ENCODE assay signal across 8 mouse cellular contexts in the genomic region with DNA sequence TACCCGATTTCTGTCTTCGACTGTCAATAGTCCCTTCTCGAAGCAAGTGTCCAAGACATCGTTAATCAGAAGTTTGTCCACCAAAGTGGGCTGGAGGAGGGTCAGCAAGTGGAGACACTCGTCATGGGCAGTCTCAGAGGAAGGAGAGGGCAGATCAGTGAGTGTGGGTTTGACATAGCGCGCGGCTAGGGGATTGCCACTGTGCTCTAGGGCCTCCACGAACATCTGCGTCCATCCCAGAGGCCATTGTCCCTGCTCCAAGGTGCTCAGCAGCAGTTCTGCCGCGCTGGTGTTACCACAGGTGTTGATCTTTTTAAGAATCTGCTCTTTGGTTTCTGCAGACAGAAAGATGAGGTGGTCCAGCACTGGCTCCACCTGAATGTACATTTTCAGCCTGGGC. TPM values are rescaled to one million over a fixed set of nuclear protein-coding genes. Genes with fewer than 3 reads are reported as not detected.
DNase-seq lines count a peak whose midpoint lies in the region; ATAC-seq and TF ChIP-seq lines count a peak whose summit lies in the region.

No protein-coding gene starts in this region.

- intact Hi-C loops in heart, postnatal 25 days (cut with DNase I), result loop anchor here (5.0 kb wide), 1 partner anchor 807 kb away; no protein-coding TSS in a partner anchor

- peak; percentile 95 for DNase-seq in heart, adult 11 months
- DNase-seq in heart, postnatal 25 days (ENCODE audit: low spot score), result no peak
- peak; percentile 31 for DNase-seq in forebrain, embryonic 10.5 days (ENCODE audit: extremely low spot score, low spot score)
- no peak for DNase-seq in liver, embryonic 14.5 days (ENCODE audit: low read depth in 3 of 3, low spot score in 3 of 3)
- DNase-seq in cerebellum, postnatal 14 days, result no peak
- no peak for DNase-seq in MN1 (ENCODE audit: low spot score)

- no peak for TF ChIP-seq EP300 in liver, embryonic 14.5 days (IDR thresholded peaks at IDR 0.05; ENCODE audit: low read depth)

- H3K36me3 ChIP-seq in forebrain, embryonic 10.5 days (replicated peaks), result no peaks in the 10 kb centered on the region
- no peaks in the 10 kb centered on the region for H3K36me3 ChIP-seq in hindbrain, embryonic 15.5 days
- no peaks in the 10 kb centered on the region for H3K36me3 ChIP-seq in liver, embryonic 14.5 days (replicated peaks; ENCODE audit: control insufficient read depth, insufficient read depth, low read depth)
- no peaks in the 10 kb centered on the region for H3K36me3 ChIP-seq in neural tube, embryonic 12.5 days

- TF ChIP-seq CTCF in liver, embryonic 14.5 days (IDR thresholded peaks at IDR 0.05; ENCODE audit: low read depth), result no peak

- H3K4me1 ChIP-seq in forebrain, embryonic 10.5 days, result peaks cover 18% of the 10 kb centered on the region
- H3K4me1 ChIP-seq in hindbrain, embryonic 15.5 days (replicated peaks), result peaks cover 16% of the 10 kb centered on the region
- peaks cover 7 to 9% of the 10 kb centered on the region in 2 experiments for H3K4me1 ChIP-seq in liver, embryonic 14.5 days (replicated peaks; ENCODE audit: control insufficient read depth in 2 of 2, insufficient read depth in 2 of 2, low read length in 1 of 2)
- H3K4me1 ChIP-seq in neural tube, embryonic 12.5 days, result no peaks in the 10 kb centered on the region; the same call in none of the 2 replicates

- 37% methylated on average over 12 of the region's 12 CpGs for WGBS in forebrain, embryonic 10.5 days
- WGBS in hindbrain, embryonic 15.5 days, result 31% methylated on average over 12 of the region's 12 CpGs
- 21% methylated on average over 12 of the region's 12 CpGs for WGBS in liver, embryonic 14.5 days (ENCODE audit: insufficient replicate concordance)
- 38% methylated on average over 12 of the region's 12 CpGs for WGBS in neural tube, embryonic 12.5 days

- peak overlapping the region; percentile 58 for H3K4me3 ChIP-seq in forebrain, embryonic 10.5 days
- peak overlapping the region; percentile 42 for H3K4me3 ChIP-seq in hindbrain, embryonic 15.5 days
- peak overlapping the region; percentile 64 to 70 for H3K4me3 ChIP-seq in liver, embryonic 14.5 days (ENCODE audit: insufficient read depth in 1 of 2, low read depth in 2 of 2, low read length in 2 of 2)
- H3K4me3 ChIP-seq in neural tube, embryonic 12.5 days, result peak overlapping the region; percentile 39

- H3K4me2 ChIP-seq in hindbrain, embryonic 15.5 days, result peak overlapping the region; percentile 76
- H3K4me2 ChIP-seq in liver, embryonic 14.5 days (ENCODE audit: low read depth), result peak overlapping the region; percentile 87
- peak overlapping the region; percentile 71 for H3K4me2 ChIP-seq in neural tube, embryonic 12.5 days (replicated peaks)

- H3K27me3 ChIP-seq in forebrain, embryonic 10.5 days (ENCODE audit: poor library complexity, severe bottlenecking), result peaks cover 20% of the 10 kb centered on the region
- H3K27me3 ChIP-seq in hindbrain, embryonic 15.5 days, result peaks cover 8% of the 10 kb centered on the region
- H3K27me3 ChIP-seq in liver, embryonic 14.5 days (ENCODE audit: control insufficient read depth, insufficient read depth, low read length), result no peaks in the 10 kb centered on the region
- no peaks in the 10 kb centered on the region for H3K27me3 ChIP-seq in neural tube, embryonic 12.5 days (replicated peaks)

- H3K27ac ChIP-seq in forebrain, embryonic 10.5 days, result peak overlapping the region; percentile 78; the same call in 1 of the 2 replicates
- H3K27ac ChIP-seq in hindbrain, embryonic 15.5 days (replicated peaks), result no peak overlapping the region
- H3K27ac ChIP-seq in liver, embryonic 14.5 days, result no peak overlapping the region; the same call in 1 of the 2 replicates
- H3K27ac ChIP-seq in neural tube, embryonic 12.5 days, result no peak overlapping the region

- no peaks in the 10 kb centered on the region for H3K9me3 ChIP-seq in forebrain, embryonic 10.5 days
- no peaks in the 10 kb centered on the region for H3K9me3 ChIP-seq in hindbrain, embryonic 15.5 days
- H3K9me3 ChIP-seq in liver, embryonic 14.5 days (ENCODE audit: control insufficient read depth, low read length), result no peaks in the 10 kb centered on the region
- no peaks in the 10 kb centered on the region for H3K9me3 ChIP-seq in neural tube, embryonic 12.5 days

- no peak overlapping the region for H3K9ac ChIP-seq in hindbrain, embryonic 15.5 days
- H3K9ac ChIP-seq in liver, embryonic 14.5 days (replicated peaks), result peak overlapping the region; percentile 79
- H3K9ac ChIP-seq in neural tube, embryonic 12.5 days, result no peak overlapping the region

- peak; percentile 57; the same call in 1 of the 2 replicates for ATAC-seq in hindbrain, embryonic 15.5 days (ENCODE audit: low FRiP score, low read depth)
- ATAC-seq in liver, embryonic 14.5 days (ENCODE audit: insufficient read depth), result peak; percentile 47
- ATAC-seq in neural tube, embryonic 12.5 days (ENCODE audit: low FRiP score, low read depth), result peak; percentile 30

RNA-seq across cellular contexts. Expression of gene Ifih1, which starts 0.6 kb away (rescaled TPM):
- 1 to 10 TPM; 4.9 to 6.7 TPM for total RNA-seq in heart, postnatal 25 days (2021)
- polyA plus RNA-seq in forebrain, embryonic 10.5 days (2016; fragmentation: Nextera tagmentation; extraction: Ambion mirVana), result 0.95 and 1.0 TPM in 2 replicates
- 1.7 and 1.8 TPM in 2 replicates for polyA plus RNA-seq in hindbrain, embryonic 15.5 days (2015; fragmentation: Nextera tagmentation; extraction: Ambion mirVana)
- 0.83 and 1.5 TPM in 2 replicates for polyA plus RNA-seq in liver, embryonic 14.5 days (2012; rRNA removed)
- 2.9 and 4.0 TPM in 2 replicates for polyA plus RNA-seq in liver, embryonic 14.5 days (2014; fragmentation: Nextera tagmentation; extraction: Ambion mirVana)
- 1.6 and 2.0 TPM in 2 replicates for polyA plus RNA-seq in neural tube, embryonic 12.5 days (2016; fragmentation: Nextera tagmentation; extraction: Ambion mirVana)

RNA-seq across cellular contexts. Expression of gene Gca, which starts 18.6 kb away (rescaled TPM):
- 10 to 100 TPM; 33.7 to 37.3 TPM for total RNA-seq in heart, postnatal 25 days (2021)
- polyA plus RNA-seq in forebrain, embryonic 10.5 days (2016; fragmentation: Nextera tagmentation; extraction: Ambion mirVana), result 2.7 and 2.9 TPM in 2 replicates
- polyA plus RNA-seq in hindbrain, embryonic 15.5 days (2015; fragmentation: Nextera tagmentation; extraction: Ambion mirVana), result 4.5 and 4.8 TPM in 2 replicates
- polyA plus RNA-seq in liver, embryonic 14.5 days (2012; rRNA removed), result 1.8 and 2.8 TPM in 2 replicates
- 1.9 and 2.1 TPM in 2 replicates for polyA plus RNA-seq in liver, embryonic 14.5 days (2014; fragmentation: Nextera tagmentation; extraction: Ambion mirVana)
- 1.9 and 2.1 TPM in 2 replicates for polyA plus RNA-seq in neural tube, embryonic 12.5 days (2016; fragmentation: Nextera tagmentation; extraction: Ambion mirVana)

Comparison
In these comparisons a context has a peak if more than half of its experiments do, and no peak if none do; other contexts are left out.
1. DNase-seq: peak in heart, adult 11 months (single experiment) and forebrain, embryonic 10.5 days (single experiment); none in heart, postnatal 25 days (single experiment), liver, embryonic 14.5 days (0 of 3), cerebellum, postnatal 14 days (0 of 2) and MN1 (single experiment).
2. Peak in every context shown above with its lines, with median percentiles within 50 percentile points of each other: H3K4me3 ChIP-seq, ATAC-seq and H3K4me2 ChIP-seq.